Mouse (Mus musculus) cerebellum, adult 8-10 months (tissue): ENCODE data around the gene Kdsr.

Experiments
- DNase-seq: peaks from one replicate; pipeline ENCODE4 v3.0.0; 2022

The Kdsr gene

DNA sequence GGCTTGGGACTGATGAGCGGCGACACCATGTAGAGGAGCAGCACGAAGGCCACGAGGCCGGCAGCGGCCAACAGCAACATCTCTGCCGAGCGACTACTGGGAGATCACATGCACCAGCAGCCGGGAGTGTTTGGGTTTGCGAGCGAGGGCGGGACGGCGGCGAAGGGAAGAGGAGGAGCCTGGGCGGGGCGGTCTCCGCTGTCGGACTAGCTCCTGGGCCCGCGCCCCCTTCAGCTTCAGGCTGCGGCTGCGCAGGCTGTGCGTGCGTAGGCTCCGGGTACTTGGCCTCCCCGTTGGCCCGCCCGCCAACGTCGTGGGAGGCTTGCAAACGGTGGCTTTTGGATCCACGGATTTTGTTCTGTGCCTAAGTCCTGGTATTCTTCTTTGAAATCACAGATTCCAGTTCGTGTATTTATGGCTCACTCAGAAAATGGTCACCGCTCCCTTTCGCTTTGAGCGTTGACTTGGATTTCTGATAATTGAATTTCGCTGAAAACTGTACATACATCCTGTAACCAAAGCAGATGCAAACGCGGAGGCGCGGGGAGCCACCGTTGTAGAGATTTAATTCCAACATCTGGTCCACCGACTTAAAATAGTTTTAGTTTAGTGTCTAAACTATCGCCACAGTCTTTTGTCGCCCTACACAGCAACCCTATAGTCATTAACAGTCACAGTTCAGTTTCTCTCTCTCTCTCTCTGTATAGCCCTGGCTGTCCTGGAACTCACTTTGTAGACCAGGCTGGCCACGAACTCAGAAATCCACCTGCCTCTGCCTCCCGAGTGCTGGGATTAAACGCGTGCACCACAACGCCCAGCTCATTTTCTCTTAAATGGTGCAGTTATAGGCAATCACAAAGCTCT lies at the start of gene Kdsr:
Kdsr (minus strand) TSS at position 156 of the 864 bp plus-strand sequence.
- DNase-seq, result peak; percentile 93

DNA sequence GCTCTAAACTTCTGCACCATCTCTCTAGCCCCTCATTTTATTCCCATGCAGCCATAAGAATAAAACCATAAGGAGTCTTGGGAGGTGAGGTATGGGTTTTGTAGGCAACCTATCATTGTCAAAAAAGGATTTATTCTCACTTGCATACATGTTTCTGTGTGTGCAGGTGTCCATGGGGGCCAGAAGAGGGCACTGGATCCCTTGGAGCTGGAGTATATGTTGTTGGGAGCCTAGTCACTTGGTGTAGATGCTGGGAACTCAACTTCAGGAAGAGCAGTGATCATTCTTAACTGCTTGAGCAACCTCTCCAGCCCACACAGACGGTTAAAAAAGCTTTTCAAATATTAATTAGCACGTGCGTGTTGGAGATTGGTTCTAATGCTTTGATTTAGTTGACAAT lies 40.4 kb upstream of the Kdsr start:
- DNase-seq, result no peak

- no peak for DNase-seq
These were observed 39.9 kb upstream of the Kdsr start for GRCm38 (mm10) chr1:106799406-106799805.

DNA sequence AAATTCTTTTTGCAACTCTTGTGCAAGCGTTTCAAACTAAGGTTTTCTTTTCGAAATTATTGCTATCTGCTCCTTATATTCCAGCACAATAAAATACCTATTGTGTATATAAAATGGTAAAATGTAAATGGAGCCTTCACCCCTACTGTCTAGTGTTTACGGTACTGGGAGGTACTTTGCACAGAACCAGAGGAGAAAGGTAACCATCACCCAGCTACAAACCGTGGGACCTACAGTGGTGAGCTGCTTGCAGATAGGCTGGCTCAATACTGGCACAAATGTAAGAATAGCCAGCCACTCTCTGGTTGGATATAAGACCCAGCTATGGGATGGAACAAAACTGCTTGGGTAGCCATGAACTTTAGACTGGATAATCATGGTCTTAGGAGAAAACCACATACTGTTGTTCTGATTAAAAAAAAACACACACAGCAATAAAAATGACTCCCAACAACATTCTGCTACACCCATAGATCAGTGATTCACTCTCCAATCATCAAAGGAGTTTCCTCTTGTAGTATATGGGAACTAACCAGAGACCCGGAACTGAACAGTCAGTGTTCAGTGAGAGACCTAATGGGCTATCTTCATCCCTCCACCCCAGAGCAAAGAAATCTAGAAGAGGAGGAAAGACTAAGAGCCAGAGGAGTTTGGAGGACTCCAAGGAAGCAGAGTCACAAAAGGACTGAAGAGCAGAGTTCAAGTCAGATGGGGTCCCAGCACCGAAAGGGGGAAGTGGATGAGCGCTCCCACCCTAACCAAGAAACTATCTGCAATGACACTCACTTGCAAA lies 37.7 kb upstream of the Kdsr start:
- peak; percentile 4 for DNase-seq

DNA sequence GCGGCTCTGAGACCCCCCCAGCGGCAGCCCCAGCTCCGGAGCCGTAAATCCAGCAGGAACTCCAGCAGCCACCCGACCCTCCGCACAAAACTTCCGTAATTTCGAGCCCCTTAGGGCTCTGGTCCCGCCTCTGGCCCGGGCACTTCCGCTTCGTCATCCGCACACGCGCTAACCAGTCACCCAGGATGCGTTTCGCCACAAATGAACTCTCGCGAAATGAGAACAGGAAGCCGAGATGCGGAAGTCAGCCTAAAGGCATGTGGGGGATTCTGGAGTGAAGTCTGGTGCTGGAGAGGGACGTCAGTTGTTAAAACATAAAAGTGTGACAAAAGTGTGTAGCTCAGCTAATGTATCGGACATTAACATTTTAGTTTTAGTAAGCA lies 37.0 kb upstream of the Kdsr start, which contains the start of gene Vps4b:
Vps4b (minus strand) TSS at position 187 of the 383 bp plus-strand sequence.
- DNase-seq, result peak; percentile 85

DNA sequence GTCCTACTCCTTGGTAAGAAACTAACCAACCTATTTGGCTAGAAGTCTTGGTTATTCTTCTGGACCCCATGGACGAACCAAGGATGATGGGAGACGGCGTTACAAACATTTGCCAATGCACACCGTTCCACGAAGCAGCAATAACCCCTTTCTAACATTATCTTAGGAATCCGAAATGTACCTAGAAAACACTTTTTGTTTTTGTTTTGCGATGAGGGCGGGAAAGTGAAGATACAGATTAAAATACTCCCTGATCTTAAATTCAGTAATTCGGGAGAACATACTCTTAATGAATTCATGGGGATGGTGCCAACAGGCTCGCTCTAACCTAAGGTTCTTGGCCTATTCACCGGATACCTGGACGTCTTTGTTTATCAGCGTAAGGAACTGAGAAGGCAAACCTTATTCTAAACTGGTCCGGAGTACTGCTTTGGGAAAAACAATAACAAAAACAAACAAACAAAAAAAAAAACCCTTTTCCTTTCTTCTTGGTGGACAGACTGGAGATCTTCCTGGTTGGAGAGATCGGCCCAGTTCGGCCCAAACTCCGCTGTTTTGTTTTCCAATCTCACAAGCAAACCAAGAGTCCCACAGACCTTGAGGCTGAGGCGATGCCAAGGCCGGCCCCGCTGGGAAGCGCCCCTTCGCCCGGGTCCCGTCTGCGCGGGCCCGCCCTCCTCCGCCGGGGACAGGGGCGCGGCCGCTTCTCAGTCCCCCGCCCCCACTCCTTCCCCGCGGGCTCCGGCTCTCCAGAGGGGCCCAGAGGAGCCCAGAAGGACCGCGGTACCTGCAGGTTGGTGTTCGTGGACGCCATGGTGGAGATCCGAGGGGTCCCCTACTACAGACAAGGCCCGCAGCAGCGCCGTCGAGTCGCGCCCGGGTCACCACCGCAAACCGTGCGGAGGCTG lies 36.4 kb upstream of the Kdsr start:
- DNase-seq, result no peak

DNA sequence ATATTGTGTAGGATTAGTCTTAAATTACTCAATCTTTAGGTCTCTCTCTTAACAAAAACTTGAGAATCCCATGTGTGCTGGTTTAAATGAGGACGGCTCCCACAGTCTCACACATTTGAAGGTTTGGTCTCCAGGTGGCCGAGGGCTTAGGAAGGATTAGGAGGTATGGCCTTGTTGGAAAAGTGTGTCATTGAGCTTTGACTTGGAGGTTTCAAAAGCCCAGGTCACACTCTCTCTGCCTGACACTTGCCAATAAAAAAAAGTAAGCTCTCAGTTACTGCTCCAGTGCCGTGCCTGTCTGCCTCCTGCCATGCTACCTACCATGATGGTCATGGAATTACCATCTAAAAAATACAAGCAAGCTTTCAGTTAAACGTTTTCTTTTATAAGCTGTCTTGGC lies 15.4 kb upstream of the Kdsr start:
- DNase-seq, result no peak

DNA sequence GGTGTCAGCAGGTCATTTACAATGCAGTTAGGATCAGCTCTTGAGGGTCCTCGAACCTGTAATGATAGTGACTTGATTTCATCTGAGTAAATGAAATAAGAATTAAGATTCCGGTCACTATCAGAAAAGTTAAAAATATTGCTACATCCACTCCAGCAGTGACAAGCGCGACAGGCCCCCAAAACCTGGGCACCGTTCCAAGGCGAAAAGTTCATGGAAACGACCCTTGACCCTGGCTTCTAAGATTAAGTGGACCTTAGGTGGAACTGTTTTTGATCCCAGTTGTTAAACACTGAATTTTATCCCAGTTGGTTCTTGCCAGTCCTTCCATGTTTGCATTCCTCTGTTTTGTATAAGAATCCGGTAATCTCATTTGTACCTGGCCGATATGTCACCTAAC lies 14.6 kb upstream of the Kdsr start:
- DNase-seq, result no peak

GRCm38 (mm10) chr1:106768773-106769172 lies 9.2 kb upstream of the Kdsr start:
- DNase-seq, result no peak

GRCm38 (mm10) chr1:106765771-106766170 lies 6.2 kb upstream of the Kdsr start:
- no peak for DNase-seq

GRCm38 (mm10) chr1:106764846-106765245 lies 5.3 kb upstream of the Kdsr start:
- no peak for DNase-seq

DNA sequence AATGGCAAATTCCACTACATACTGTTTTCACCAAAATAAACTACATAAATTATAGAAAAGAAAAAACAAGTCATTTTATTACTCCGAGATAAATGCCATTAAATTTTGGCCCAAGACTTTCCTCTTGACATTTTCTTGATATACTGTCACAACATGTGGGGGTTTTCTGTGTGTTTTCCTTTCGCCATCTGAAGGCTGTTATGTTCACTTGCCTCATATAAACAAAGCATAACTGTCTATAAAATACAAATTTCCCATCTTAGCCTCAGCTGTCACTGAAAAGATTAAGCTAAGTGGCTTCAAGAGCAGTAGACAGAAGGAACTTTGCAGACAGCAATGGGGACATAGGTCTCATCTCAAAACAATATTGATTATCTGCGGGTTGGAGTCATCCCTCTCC lies 4.8 kb upstream of the Kdsr start:
- no peak for DNase-seq

DNA sequence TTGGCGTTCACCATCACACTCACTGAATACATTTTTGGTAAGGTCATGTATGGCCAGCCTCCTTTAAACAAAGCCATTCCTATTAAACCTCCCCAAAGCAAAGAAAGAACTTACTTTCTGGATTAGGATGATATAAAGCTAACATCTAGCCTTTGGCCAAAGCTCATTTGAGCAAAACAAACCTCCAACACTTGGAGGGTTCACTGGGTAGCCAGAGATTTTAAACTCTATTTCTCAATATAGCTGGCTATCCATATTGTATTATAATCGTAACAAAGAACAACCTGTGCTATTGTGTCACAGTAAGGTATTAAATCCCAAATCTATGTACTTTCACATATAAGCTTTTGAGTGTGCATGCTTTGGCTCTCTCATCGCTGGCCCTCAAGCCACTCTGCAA lies 1.2 kb upstream of the Kdsr start:
- DNase-seq, result no peak

- DNase-seq, result no peak
These were observed 574 bp downstream of the Kdsr start for GRCm38 (mm10) chr1:106758734-106759571.

DNA sequence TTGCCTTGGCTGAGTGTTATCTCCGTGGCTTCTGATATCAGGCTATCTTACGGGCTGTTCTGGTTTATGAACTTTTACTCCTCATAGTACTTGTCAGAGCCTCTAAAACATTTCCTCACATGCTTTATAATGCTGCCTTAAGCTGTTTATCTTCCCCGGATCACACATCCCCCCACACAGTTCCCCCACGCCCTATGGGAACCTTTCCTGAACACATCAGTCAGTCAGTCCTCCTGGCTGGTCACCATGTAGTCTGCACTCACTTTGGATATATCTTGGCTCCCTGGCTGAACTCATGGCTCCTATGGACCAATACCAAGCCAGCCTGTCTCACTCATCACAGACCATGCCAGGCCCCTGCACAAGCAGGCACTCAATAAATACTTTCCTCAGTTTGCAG lies 2.9 kb downstream of the Kdsr start:
- no peak for DNase-seq

GRCm38 (mm10) chr1:106752013-106752412 lies 7.5 kb downstream of the Kdsr start:
- DNase-seq, result no peak

DNA sequence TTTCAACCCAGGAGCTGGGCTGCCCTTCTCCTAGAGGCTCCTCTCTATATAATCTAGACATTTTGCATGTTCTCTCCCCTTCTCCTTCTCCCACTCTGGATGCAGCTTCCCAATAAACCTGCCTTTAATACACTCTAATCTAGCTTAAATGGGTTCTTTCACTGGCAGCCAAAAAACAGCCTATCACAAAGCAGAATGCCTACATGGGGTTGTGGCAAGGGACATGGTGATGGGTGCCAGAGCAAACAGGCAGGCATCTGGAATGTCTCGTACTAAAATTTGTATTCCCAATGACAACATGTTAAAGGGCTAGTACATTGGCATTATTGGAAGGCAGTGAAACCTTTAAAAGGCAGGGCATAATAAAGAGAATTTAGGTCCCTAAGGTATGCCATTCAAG lies 8.9 kb downstream of the Kdsr start:
- no peak for DNase-seq

- no peak for DNase-seq
These were observed 10.8 kb downstream of the Kdsr start for GRCm38 (mm10) chr1:106748555-106749315.

- no peak for DNase-seq
These were observed 16.5 kb downstream of the Kdsr start for GRCm38 (mm10) chr1:106742980-106743379.

DNA sequence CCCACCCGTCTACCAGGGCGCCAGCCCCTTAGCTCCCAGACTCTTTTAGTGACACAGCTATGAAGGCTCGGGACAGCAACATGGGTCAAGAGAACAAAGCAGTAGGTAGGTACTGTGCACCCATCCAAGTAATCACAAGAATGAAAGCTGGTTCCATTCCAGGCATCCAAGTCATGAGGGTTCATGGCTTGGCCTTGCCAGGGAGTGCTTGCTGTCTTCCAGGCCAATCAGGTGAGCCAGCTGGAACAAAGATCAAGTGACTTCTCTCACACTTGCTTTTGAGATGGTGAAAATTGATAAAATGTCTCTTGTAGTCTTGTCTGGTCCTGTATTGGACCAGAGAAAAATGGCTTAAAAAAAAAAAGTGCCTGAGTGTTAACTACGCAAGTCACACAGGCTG lies 18.8 kb downstream of the Kdsr start:
- no peak for DNase-seq

DNA sequence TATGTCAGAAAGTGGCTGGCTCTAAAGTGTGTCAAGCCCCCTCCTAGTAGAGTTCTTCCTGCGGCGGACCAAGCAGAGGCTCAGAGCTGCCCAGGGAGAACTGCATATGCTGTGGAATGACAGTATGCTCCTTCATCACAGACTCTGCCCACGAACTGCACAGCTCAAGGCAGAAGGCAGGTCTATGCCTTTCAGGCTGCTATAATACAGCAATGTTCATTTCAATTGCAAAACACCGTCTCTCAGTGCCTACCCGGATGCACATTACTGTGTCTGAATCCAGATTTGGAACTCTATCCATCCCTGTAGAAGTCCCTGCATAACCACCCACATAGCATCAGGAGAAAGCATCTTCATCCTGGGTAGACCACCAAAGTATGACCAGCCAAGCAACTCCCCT lies 19.7 kb downstream of the Kdsr start:
- no peak for DNase-seq
